Mouse (Mus musculus): Measurements from ENCODE around the gene Aox1. TPM values are rescaled to one million over a fixed set of nuclear protein-coding genes. Genes with fewer than 3 reads are reported as not detected.

Gene Aox1
- total and polyA plus RNA-seq, 3 experiments = 0.16 TPM; not detected in 2

GRCm38 (mm10) chr1:58071006-58071405, 41.3 kb downstream of the Aox1 start:
- no peak for TF ChIP-seq TAL1 (conservative IDR thresholded peaks at IDR 0.05; ENCODE audit: low read depth, low read length)
- no peak for TF ChIP-seq CTCF (IDR thresholded peaks at IDR 0.05; ENCODE audit: low read depth, low read length)
- no peak for TF ChIP-seq POLR2AphosphoS5 (IDR thresholded peaks at IDR 0.05; ENCODE audit: insufficient replicate concordance, low read depth, low read length)
- no peak for TF ChIP-seq GATA1 (IDR thresholded peaks at IDR 0.05; ENCODE audit: borderline replicate concordance, low read length)
- TF ChIP-seq GATA2 (IDR thresholded peaks at IDR 0.05; ENCODE audit: borderline replicate concordance, low read depth, low read length) = no peak
- H3K9me3 ChIP-seq (replicated peaks) = no peaks in the 10 kb centered on the region
- DNase-seq (ENCODE audit: low spot score) (no peak), ATAC-seq (ENCODE audit: extremely low read depth, insufficient number of reproducible peaks, low FRiP score, poor library complexity, severe bottlenecking) (no peak)
- H3K4me3 ChIP-seq (ENCODE audit: low read depth, low read length) = no peak overlapping the region
- H3K4me1 ChIP-seq (ENCODE audit: insufficient read depth, low read depth, low read length) = no peaks in the 10 kb centered on the region
- no peaks in the 10 kb centered on the region for H3K36me3 ChIP-seq (replicated peaks)
- no peaks in the 10 kb centered on the region; the same call in 1 of the 2 replicates for H3K27me3 ChIP-seq (ENCODE audit: insufficient read depth, low read length)

GRCm38 (mm10) chr1:58071509-58071908, 41.8 kb downstream of the Aox1 start:
- no peak for TF ChIP-seq TAL1 (conservative IDR thresholded peaks at IDR 0.05; ENCODE audit: low read depth, low read length)
- no peak for TF ChIP-seq GATA1 (IDR thresholded peaks at IDR 0.05; ENCODE audit: borderline replicate concordance, low read length)
- no peak for TF ChIP-seq POLR2AphosphoS5 (IDR thresholded peaks at IDR 0.05; ENCODE audit: insufficient replicate concordance, low read depth, low read length)
- no peak for TF ChIP-seq GATA2 (IDR thresholded peaks at IDR 0.05; ENCODE audit: borderline replicate concordance, low read depth, low read length)
- TF ChIP-seq CTCF (IDR thresholded peaks at IDR 0.05; ENCODE audit: low read depth, low read length) = no peak
- Histone ChIP-seq H3K4me3 (ENCODE audit: low read depth, low read length) (no peak overlapping the region), H3K27me3 (ENCODE audit: insufficient read depth, low read length) (peaks cover 2% of the 10 kb centered on the region; the same call in 1 of the 2 replicates), H3K4me1 (ENCODE audit: insufficient read depth, low read depth, low read length) (no peaks in the 10 kb centered on the region), H3K9me3 (replicated peaks) (no peaks in the 10 kb centered on the region), H3K36me3 (replicated peaks) (no peaks in the 10 kb centered on the region)
- ATAC-seq (ENCODE audit: extremely low read depth, insufficient number of reproducible peaks, low FRiP score, poor library complexity, severe bottlenecking) (no peak), DNase-seq (ENCODE audit: low spot score) (no peak)

GRCm38 (mm10) chr1:58072416-58072815, 42.7 kb downstream of the Aox1 start:
- H3K4me3 ChIP-seq (ENCODE audit: low read depth, low read length) = no peak overlapping the region
- DNase-seq (ENCODE audit: low spot score) (no peak), ATAC-seq (ENCODE audit: extremely low read depth, insufficient number of reproducible peaks, low FRiP score, poor library complexity, severe bottlenecking) (no peak)
- no peaks in the 10 kb centered on the region for H3K9me3 ChIP-seq (replicated peaks)
- H3K4me1 ChIP-seq (ENCODE audit: insufficient read depth, low read depth, low read length) = no peaks in the 10 kb centered on the region
- no peaks in the 10 kb centered on the region for H3K36me3 ChIP-seq (replicated peaks)
- no peak for TF ChIP-seq CTCF (IDR thresholded peaks at IDR 0.05; ENCODE audit: low read depth, low read length)
- no peak for TF ChIP-seq GATA2 (IDR thresholded peaks at IDR 0.05; ENCODE audit: borderline replicate concordance, low read depth, low read length)
- no peak for TF ChIP-seq POLR2AphosphoS5 (IDR thresholded peaks at IDR 0.05; ENCODE audit: insufficient replicate concordance, low read depth, low read length)
- no peak for TF ChIP-seq TAL1 (conservative IDR thresholded peaks at IDR 0.05; ENCODE audit: low read depth, low read length)
- TF ChIP-seq GATA1 (IDR thresholded peaks at IDR 0.05; ENCODE audit: borderline replicate concordance, low read length) = no peak
- H3K27me3 ChIP-seq (ENCODE audit: insufficient read depth, low read length) = peaks cover 2% of the 10 kb centered on the region; the same call in 1 of the 2 replicates

DNA sequence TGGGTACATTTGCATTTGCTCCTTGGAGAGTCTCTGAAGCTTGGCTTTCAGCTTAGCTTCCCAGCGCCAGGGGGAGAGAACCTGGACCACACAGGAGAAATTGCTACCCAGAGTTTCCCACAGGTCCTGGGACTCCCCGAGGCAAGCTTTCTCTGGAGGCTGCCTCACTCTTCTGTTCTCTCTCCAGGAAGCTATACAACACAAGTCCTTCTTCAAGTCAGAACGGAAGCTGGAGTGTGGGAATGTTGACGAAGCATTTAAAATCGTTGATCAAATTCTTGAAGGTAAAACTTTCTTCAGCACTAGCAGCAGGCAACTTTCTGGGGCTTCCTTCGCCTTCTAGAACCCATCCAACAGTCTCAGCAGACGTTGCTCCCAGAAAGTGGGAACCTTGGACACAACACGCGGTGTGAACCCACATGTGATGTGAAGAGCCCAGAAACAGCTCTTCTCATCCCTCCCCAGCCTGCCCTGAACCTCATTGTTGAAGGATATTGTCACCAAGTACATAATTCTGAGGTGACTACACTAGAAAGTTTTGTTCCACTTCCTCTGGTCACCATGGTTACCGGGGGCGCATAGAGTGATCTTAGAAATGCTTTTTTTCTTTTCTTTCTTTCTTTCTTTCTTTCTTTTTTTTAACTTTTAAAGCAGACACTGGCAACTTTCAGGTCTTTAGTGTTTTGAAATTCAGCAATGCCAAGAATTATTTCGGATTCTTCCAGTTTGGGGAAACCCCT, 43.4 kb downstream of the Aox1 start:
- H3K9me3 ChIP-seq (replicated peaks) = no peaks in the 10 kb centered on the region
- H3K4me1 ChIP-seq (ENCODE audit: insufficient read depth, low read depth, low read length) = no peaks in the 10 kb centered on the region
- H3K36me3 ChIP-seq (replicated peaks) = no peaks in the 10 kb centered on the region
- H3K4me3 ChIP-seq (ENCODE audit: low read depth, low read length) = no peak overlapping the region
- ATAC-seq (ENCODE audit: extremely low read depth, insufficient number of reproducible peaks, low FRiP score, poor library complexity, severe bottlenecking) (no peak), DNase-seq (ENCODE audit: low spot score) (no peak)
- TF ChIP-seq TAL1 (conservative IDR thresholded peaks at IDR 0.05; ENCODE audit: low read depth, low read length) (no peak), GATA1 (IDR thresholded peaks at IDR 0.05; ENCODE audit: borderline replicate concordance, low read length) (no peak), GATA2 (IDR thresholded peaks at IDR 0.05; ENCODE audit: borderline replicate concordance, low read depth, low read length) (no peak)
- peaks cover 2% of the 10 kb centered on the region; the same call in 1 of the 2 replicates for H3K27me3 ChIP-seq (ENCODE audit: insufficient read depth, low read length)

DNA sequence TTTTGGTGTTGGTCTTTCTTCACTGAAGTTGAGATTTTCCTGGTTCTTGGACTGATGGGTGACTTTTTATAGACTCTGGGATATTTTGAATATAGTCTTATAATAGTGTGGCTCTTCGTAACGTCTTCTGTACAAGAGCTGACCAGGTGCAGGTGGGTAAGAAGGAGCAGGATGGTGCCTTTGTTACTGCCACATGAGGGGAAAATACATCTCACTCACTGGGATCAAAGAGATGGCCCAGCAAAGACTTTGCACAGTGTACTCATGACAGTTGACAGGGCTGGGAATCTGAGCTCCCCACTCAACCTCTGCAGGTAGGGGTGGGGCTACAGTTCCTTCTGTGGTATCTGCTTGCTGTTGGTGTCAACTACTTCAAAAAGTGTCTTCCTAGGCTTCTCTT, 44.5 kb downstream of the Aox1 start:
- Histone ChIP-seq H3K4me1 (ENCODE audit: insufficient read depth, low read depth, low read length) (no peaks in the 10 kb centered on the region), H3K36me3 (replicated peaks) (no peaks in the 10 kb centered on the region), H3K27me3 (ENCODE audit: insufficient read depth, low read length) (peaks cover 2% of the 10 kb centered on the region; the same call in 1 of the 2 replicates), H3K9me3 (replicated peaks) (no peaks in the 10 kb centered on the region), H3K4me3 (ENCODE audit: low read depth, low read length) (no peak overlapping the region)
- DNase-seq (ENCODE audit: low spot score) = no peak
- no peak for ATAC-seq (ENCODE audit: extremely low read depth, insufficient number of reproducible peaks, low FRiP score, poor library complexity, severe bottlenecking)
- no peak for TF ChIP-seq CTCF (IDR thresholded peaks at IDR 0.05; ENCODE audit: low read depth, low read length)
- no peak for TF ChIP-seq POLR2AphosphoS5 (IDR thresholded peaks at IDR 0.05; ENCODE audit: insufficient replicate concordance, low read depth, low read length)
- no peak for TF ChIP-seq GATA1 (IDR thresholded peaks at IDR 0.05; ENCODE audit: borderline replicate concordance, low read length)
- no peak for TF ChIP-seq TAL1 (conservative IDR thresholded peaks at IDR 0.05; ENCODE audit: low read depth, low read length)
- TF ChIP-seq GATA2 (IDR thresholded peaks at IDR 0.05; ENCODE audit: borderline replicate concordance, low read depth, low read length) = no peak

- no peaks in the 10 kb centered on the region for H3K9me3 ChIP-seq (replicated peaks)
- ATAC-seq (ENCODE audit: extremely low read depth, insufficient number of reproducible peaks, low FRiP score, poor library complexity, severe bottlenecking) = no peak
- TF ChIP-seq POLR2AphosphoS5 (IDR thresholded peaks at IDR 0.05; ENCODE audit: insufficient replicate concordance, low read depth, low read length) (no peak), GATA1 (IDR thresholded peaks at IDR 0.05; ENCODE audit: borderline replicate concordance, low read length) (no peak), GATA2 (IDR thresholded peaks at IDR 0.05; ENCODE audit: borderline replicate concordance, low read depth, low read length) (no peak), CTCF (IDR thresholded peaks at IDR 0.05; ENCODE audit: low read depth, low read length) (no peak), TAL1 (conservative IDR thresholded peaks at IDR 0.05; ENCODE audit: low read depth, low read length) (no peak)
- no peaks in the 10 kb centered on the region for H3K36me3 ChIP-seq (replicated peaks)
- DNase-seq (ENCODE audit: low spot score) = no peak
- peaks cover 5% of the 10 kb centered on the region for H3K27me3 ChIP-seq (ENCODE audit: insufficient read depth, low read length)
- H3K4me1 ChIP-seq (ENCODE audit: insufficient read depth, low read depth, low read length) = no peaks in the 10 kb centered on the region
- no peak overlapping the region for H3K4me3 ChIP-seq (ENCODE audit: low read depth, low read length)
Measured at GRCm38 (mm10) chr1:58077882-58078281, 48.2 kb downstream of the Aox1 start.
